Mouse (Mus musculus) duodenum, adult 2 months (tissue): Measurements from ENCODE around the gene Dnaaf5. TPM values are rescaled to one million over a fixed set of nuclear protein-coding genes. Genes with fewer than 3 reads are reported as not detected.

Experiments used
- polyA plus RNA-seq: library from polyadenylated mRNA; depleted of rRNA; stranded (reverse); fragments of >200 nt; gene quantifications from 2 replicates; pipeline ENCODE4 v1.2.3, GENCODE M21; 2012; ENCODE audit warnings: low replicate concordance; rRNA removed

The Dnaaf5 gene
- polyA plus RNA-seq = 13.4 and 17.6 TPM in 2 replicates

DNA sequence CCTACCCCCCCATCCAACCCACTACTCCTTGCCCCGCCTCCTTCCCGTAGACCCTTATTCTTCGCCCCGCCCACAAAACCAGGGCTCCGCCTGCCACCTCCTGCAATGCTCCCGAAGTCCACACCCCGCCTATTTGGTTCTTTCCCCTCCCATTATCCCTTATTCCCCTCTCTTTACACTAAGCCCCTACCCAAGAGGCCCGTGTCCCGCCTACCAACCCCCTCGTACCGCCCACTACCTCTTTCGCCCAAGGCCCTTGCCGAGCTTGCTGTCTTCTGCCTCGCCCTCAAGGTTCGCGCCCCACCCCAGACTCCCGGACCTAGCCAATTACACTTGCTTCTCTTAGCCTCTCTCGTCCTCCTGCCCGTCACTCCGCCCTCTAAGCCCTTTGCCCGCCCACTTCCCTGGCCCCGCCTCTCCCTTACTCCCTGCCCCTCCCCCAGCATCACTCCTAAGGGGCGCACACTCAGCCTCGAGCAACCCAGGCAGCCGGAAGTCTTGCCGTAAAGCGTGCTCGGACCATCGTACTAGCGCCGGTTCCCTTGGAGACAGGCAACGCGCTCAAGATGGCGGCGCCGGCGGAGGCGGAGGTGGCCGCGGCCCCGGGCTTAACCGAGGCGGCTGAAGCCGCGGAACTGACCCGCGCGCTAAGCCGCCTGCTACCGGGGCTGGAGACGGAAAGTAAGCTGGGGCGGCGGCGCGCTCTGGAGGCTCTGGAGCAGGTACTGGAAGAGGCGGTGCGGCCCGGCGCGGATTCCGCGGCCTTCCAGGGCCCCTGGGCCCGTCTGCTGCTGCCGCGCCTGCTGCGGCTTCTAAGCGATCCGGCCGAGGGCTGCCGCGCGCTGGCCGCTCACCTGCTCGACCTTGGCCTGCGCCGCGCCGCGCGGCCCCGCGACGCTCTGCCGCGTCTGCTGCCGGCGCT is at the start of gene Dnaaf5, which contains the start of gene Prkar1b:
Gene Dnaaf5 (plus strand): TSS at position 543 of the 922 bp plus-strand sequence.
Gene Prkar1b (minus strand): TSS at position 321 of the 922 bp plus-strand sequence.

DNA sequence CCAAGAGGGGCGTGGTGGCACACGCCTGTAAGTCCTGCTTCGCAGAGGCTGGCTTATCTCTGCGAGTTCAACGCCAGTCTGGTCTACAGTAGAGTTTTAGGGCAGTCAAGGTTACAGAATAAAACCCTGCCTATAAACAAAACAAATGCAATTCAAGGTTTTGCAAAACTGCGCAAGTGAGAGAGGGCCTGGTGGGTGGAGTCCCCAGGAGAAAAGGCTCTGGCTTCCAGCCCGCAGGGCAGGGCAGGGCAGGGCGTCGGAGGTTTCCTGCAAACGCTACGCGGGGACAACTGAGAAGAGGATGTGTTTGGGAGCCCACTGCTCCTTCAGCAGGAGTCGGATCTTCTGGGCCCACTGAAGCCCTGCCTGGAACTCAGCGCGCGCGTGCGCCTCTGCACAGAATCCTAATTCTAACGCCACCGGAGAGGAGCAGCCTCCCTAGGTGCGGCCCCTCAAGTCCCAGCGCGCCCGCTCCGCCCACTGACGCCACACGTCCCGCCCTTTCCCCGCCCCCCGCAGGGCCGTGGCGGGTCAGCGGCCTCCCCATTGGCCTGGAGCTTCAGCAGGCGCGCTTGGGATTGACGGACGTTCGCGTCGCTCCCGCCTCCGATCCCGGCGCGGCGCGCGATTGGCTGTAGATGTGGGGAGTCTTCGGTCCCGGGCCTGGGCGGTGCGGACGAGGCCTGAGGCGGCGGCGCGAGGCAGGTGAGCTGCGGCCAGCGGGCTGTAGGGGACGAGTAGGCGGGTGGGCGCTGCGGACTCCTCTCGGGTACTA is 50.2 kb downstream of the Dnaaf5 start, which contains the start of gene Sun1:
Gene Sun1 (plus strand): TSS at position 643 of the 775 bp plus-strand sequence.

Other genes with a start within 250 kb of the Dnaaf5 start
- 28.4 and 106 TPM in 2 replicates for gene Pdgfa, start 152.9 kb upstream of the Dnaaf5 start, polyA plus RNA-seq
- gene Prkar1b, start 222 bp upstream of the Dnaaf5 start, polyA plus RNA-seq = 4.2 and 4.3 TPM in 2 replicates
- gene Sun1, start 50.4 kb downstream of the Dnaaf5 start, polyA plus RNA-seq = 15.0 and 20.7 TPM in 2 replicates
- 87.8 and 252 TPM in 2 replicates for gene Get4, start 102.1 kb downstream of the Dnaaf5 start, polyA plus RNA-seq
- gene Adap1, start 175.4 kb downstream of the Dnaaf5 start, polyA plus RNA-seq = 68.9 and 279 TPM in 2 replicates
- 109 and 165 TPM in 2 replicates for gene Cox19, start 201.2 kb downstream of the Dnaaf5 start, polyA plus RNA-seq
- gene Cyp2w1, start 202.4 kb downstream of the Dnaaf5 start, polyA plus RNA-seq = 0.56 and 2.7 TPM in 2 replicates
- 3.5 and 4.3 TPM in 2 replicates for gene Gpr146, start 227.5 kb downstream of the Dnaaf5 start, polyA plus RNA-seq